Mouse (Mus musculus) liver, postnatal 0 days (tissue): ENCODE data around the gene Hoxb5. TPM values are rescaled to one million over a fixed set of nuclear protein-coding genes. Genes with fewer than 3 reads are reported as not detected.
A peak's percentile ranks its signal among the peaks of the same experiment; 100 is the strongest.

ENCODE experiments used
- ATAC-seq: fragments of 200-750 bp; cut with Nextera tagmentation; 2 replicates; pipeline ENCODE4 v1.8.0; 2017; ENCODE audit warnings: mild to moderate bottlenecking, moderate library complexity
- DNase-seq: peaks from one replicate; pipeline ENCODE4 v3.0.0-alpha.2; 2016
- H3K27ac ChIP-seq: fragments of 300-500 bp; sonication (generic); 2 replicates; pipeline ENCODE4 v1.5.1; 2014; ENCODE audit warnings: antibody characterized with exemption, moderate library complexity, mild to moderate bottlenecking, low read depth
- H3K27me3 ChIP-seq: fragments of 300-500 bp; sonication (generic); 2 replicates; pipeline ENCODE4 v1.6.1; 2014; ENCODE audit warnings: low read length, control low read depth, mixed read lengths; ENCODE audit not compliant: insufficient read depth
- H3K36me3 ChIP-seq: fragments of 300-500 bp; sonication (generic); replicated peaks from 2 replicates; pipeline ENCODE4 v1.6.1; 2014; ENCODE audit warnings: mild to moderate bottlenecking, control low read depth, low read length, moderate library complexity, mixed read lengths; ENCODE audit not compliant: insufficient read depth
- H3K4me1 ChIP-seq: fragments of 300-500 bp; sonication (generic); 2 replicates; pipeline ENCODE4 v1.6.1; 2014; ENCODE audit warnings: antibody characterized with exemption, mild to moderate bottlenecking, control low read depth; ENCODE audit not compliant: insufficient read depth
- H3K4me2 ChIP-seq: fragments of 300-500 bp; sonication (generic); 2 replicates; pipeline ENCODE4 v1.6.1; 2014; ENCODE audit warnings: low read depth, mild to moderate bottlenecking, low read length, moderate library complexity, mixed read lengths
- H3K4me3 ChIP-seq: fragments of 300-500 bp; sonication (generic); 2 replicates; pipeline ENCODE4 v1.5.1; 2014; ENCODE audit warnings: low read depth, low read length
- H3K9ac ChIP-seq: fragments of 300-500 bp; sonication (generic); replicated peaks from 2 replicates; pipeline ENCODE4 v1.6.1; 2014; ENCODE audit warnings: mild to moderate bottlenecking, moderate library complexity
- H3K9me3 ChIP-seq: fragments of 300-500 bp; sonication (generic); 2 replicates; pipeline ENCODE4 v1.6.1; 2016; ENCODE audit warnings: mild to moderate bottlenecking, control low read depth, low read length, mixed read lengths
- CTCF ChIP-seq: sonication (generic); IDR thresholded peaks from 2 replicates; pipeline ENCODE4 v1.5.1; 2016; ENCODE audit warnings: antibody characterized with exemption, low read depth
- EP300 ChIP-seq: IDR thresholded peaks from 2 replicates; pipeline ENCODE4 v1.6.1; 2016; ENCODE audit warnings: antibody characterized with exemption, low read depth, mild to moderate bottlenecking
- WGBS: fragments of 180-500 bp; shearing (Covaris S2); extraction: QIAGEN DNeasy Blood & Tissue Kit; methylation state at CpG from one replicate; pipeline ENCODE4 v1.1.7; 2014; ENCODE audit not compliant: insufficient replicate concordance; 5-methylcytosine and 5-hydroxymethylcytosine counted together
- polyA plus RNA-seq: library from polyadenylated mRNA; unstranded; fragments of >200 nt; fragmentation: Nextera tagmentation; extraction: Ambion mirVana; gene quantifications from 2 replicates; pipeline ENCODE4 v1.2.1, GENCODE M21; 2015

Gene Hoxb5
- polyA plus RNA-seq: 0.75 and 0.91 TPM in 2 replicates

DNA sequence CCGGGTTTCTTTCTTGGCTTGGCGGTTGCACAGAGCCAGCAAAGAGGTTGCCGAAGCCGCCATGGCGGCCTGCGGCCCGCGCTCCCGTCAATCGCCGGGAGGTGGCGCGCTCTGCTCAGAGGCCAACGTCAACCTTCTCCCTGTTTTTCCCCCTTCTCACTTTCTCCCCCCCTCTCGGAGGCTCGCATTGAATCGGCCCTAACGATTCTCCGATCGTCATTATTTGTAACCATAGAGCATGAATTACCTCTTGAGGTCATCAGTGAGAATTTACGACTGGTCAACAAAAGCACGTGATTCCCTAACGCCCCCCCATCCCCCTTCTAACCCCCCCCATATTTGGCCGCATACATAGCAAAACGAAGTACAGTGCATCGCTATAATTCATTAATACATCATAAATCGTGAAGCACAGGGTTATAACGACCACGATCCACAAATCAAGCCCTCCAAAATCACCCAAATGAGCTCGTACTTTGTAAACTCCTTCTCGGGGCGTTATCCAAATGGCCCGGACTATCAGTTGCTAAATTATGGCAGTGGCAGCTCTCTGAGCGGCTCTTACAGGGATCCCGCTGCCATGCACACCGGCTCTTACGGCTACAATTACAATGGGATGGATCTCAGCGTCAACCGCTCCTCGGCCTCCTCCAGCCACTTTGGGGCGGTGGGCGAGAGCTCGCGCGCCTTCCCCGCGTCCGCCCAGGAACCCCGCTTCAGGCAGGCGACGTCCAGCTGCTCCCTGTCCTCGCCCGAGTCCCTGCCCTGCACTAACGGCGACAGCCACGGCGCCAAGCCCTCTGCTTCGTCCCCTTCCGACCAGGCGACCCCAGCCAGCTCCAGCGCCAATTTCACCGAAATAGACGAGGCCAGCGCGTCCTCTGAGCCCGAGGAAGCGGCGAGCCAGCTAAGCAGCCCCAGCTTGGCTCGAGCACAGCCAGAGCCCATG, at the start of gene Hoxb5:
Gene Hoxb5 (plus strand): TSS at position 186 of the 949 bp plus-strand sequence.
- Histone ChIP-seq H3K4me2 (peak within 1 kb of the TSS; percentile 65), H3K4me1 (no peaks in the 10 kb centered on the region), H3K4me3 (peak within 1 kb of the TSS; percentile 38), H3K27ac (no peak within 1 kb of the TSS), H3K9me3 (no peaks in the 10 kb centered on the region), H3K9ac (peak within 1 kb of the TSS; percentile 30; the same call in 1 of the 2 replicates), H3K36me3 (no peaks in the 10 kb centered on the region), H3K27me3 (peaks cover 96% of the 10 kb centered on the region)
- no peak for ATAC-seq
- 1% methylated on average over 69 of the region's 69 CpGs for WGBS
- peak; percentile 77 for DNase-seq
- peak; percentile 85 for TF ChIP-seq CTCF
- TF ChIP-seq EP300: no peak

DNA sequence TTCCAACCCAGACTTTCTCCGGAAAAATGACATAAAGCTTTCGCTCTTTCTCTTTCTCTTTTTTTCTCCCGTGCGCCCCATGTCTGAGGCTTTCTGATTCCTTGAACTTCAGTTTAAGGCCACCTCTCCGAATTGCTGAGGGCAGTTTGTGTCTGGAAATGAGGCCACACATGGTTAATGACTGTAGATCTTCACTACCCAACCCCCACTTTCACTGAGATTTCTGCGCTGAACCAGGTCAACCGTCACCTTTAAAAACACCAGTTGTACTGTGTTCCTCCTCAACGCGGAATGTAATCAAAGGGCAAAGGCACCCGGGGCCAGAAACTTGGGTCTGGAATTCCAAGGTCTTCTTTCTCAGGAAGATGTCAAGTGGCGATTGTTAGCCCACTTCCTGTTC, 48.9 kb upstream of the Hoxb5 start:
- TF ChIP-seq EP300 (no peak), CTCF (no peak)
- no peaks in the 10 kb centered on the region for H3K4me1 ChIP-seq
- H3K36me3 ChIP-seq: no peaks in the 10 kb centered on the region
- no peak overlapping the region for H3K4me2 ChIP-seq
- no peak overlapping the region for H3K9ac ChIP-seq
- peaks cover 97% of the 10 kb centered on the region for H3K27me3 ChIP-seq
- no peak for DNase-seq
- no peak for ATAC-seq
- H3K4me3 ChIP-seq: no peak overlapping the region
- WGBS: 6% methylated on average over 11 of the region's 11 CpGs
- no peak overlapping the region for H3K27ac ChIP-seq
- no peaks in the 10 kb centered on the region for H3K9me3 ChIP-seq

DNA sequence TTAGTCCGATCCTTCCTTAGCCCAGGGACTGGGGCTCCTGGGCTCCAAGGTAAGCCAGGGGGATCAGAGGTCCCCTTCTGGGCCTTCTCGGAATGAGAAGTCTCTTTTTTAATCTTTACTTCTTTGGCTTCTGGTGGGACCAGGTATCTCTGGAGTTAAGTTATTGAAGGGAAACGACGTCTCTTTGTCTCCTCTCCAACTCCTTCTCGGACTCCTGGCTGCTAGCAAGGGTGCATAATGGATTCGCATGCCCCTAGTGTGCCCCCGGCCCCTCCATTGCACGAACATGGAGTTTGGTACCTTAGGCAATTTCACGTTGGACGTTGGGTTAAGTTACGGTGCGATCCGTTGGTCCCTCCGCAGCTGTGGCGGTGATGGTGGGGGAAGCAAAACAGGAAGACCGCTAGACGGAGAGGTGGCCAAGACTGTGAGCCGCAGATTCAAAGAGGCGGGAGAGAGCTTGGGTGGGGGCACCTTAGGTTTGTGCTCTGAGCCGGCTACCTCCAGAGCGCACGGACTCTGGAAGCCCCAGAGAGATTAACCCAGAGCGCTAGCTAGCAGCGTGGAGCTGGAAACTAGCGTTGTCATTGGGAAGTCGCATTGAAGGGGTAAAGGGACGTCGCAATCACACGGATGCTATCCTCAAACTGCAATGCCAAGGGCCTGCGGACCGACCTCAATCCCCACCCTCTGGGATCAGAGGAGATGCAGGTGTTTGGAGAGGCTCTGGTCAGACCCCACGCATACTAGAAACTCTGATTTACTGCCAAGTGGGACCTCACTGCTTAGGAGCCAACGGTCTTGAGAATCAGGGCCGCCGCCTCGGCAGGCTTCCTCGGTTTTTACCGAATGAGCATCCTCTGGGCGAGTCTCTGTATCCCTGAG, 47.8 kb upstream of the Hoxb5 start:
- 3% methylated on average over 39 of the region's 39 CpGs for WGBS

GRCm38 (mm10) chr11:96255996-96256445, 47.1 kb upstream of the Hoxb5 start:
- WGBS: 10% methylated on average over 14 of the region's 14 CpGs
- TF ChIP-seq EP300 (no peak), CTCF (no peak)
- Histone ChIP-seq H3K9me3 (no peaks in the 10 kb centered on the region), H3K4me3 (no peak overlapping the region), H3K36me3 (no peaks in the 10 kb centered on the region), H3K4me2 (no peak overlapping the region), H3K27ac (no peak overlapping the region), H3K27me3 (peaks cover 97% of the 10 kb centered on the region), H3K9ac (no peak overlapping the region), H3K4me1 (no peaks in the 10 kb centered on the region)
- ATAC-seq: no peak
- no peak for DNase-seq

More for the DNA sequence above, 47.8 kb upstream of the Hoxb5 start:
- Histone ChIP-seq H3K36me3 (no peaks in the 10 kb centered on the region), H3K4me3 (no peak overlapping the region), H3K4me2 (no peak overlapping the region), H3K27me3 (peaks cover 97% of the 10 kb centered on the region), H3K27ac (no peak overlapping the region), H3K4me1 (no peaks in the 10 kb centered on the region), H3K9ac (no peak overlapping the region), H3K9me3 (no peaks in the 10 kb centered on the region)
- ATAC-seq (no peak), DNase-seq (no peak)
- no peak for TF ChIP-seq EP300
- TF ChIP-seq CTCF: no peak

DNA sequence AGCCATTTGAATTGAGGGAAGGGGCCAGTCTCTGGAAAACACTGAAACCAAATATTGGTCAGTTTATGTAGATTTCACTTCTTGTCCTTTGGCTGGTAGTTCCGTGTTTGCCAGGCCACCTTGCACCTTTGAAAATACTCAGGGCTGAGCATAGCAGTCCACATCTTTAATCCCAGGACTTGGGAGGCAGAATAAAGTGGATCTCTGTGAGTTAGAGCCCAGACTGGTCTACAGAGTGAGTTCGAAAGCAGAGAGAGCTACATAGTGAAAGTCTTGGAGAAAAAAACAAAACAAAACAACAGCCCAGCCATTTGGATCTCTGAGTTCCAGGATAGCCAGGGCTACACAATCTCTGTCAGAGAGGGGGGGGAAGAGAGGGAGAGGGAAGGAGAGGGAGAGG, 46.0 kb upstream of the Hoxb5 start:
- H3K9me3 ChIP-seq: no peaks in the 10 kb centered on the region
- peaks cover 97% of the 10 kb centered on the region for H3K27me3 ChIP-seq
- no peak overlapping the region for H3K4me3 ChIP-seq
- H3K9ac ChIP-seq: no peak overlapping the region
- 21% methylated on average over 2 of the region's 2 CpGs for WGBS
- H3K4me2 ChIP-seq: no peak overlapping the region
- H3K36me3 ChIP-seq: no peaks in the 10 kb centered on the region
- ATAC-seq (no peak), DNase-seq (no peak)
- no peak overlapping the region for H3K27ac ChIP-seq
- H3K4me1 ChIP-seq: no peaks in the 10 kb centered on the region
- TF ChIP-seq EP300 (no peak), CTCF (no peak)

GRCm38 (mm10) chr11:96259038-96259437, 44.1 kb upstream of the Hoxb5 start:
- no peak overlapping the region for H3K4me2 ChIP-seq
- H3K4me1 ChIP-seq: no peaks in the 10 kb centered on the region
- H3K9ac ChIP-seq: no peak overlapping the region
- no peaks in the 10 kb centered on the region for H3K36me3 ChIP-seq
- TF ChIP-seq EP300 (no peak), CTCF (no peak)
- 30% methylated on average over 2 of the region's 2 CpGs for WGBS
- no peak overlapping the region for H3K4me3 ChIP-seq
- ATAC-seq (no peak), DNase-seq (no peak)
- H3K27ac ChIP-seq: no peak overlapping the region
- H3K9me3 ChIP-seq: no peaks in the 10 kb centered on the region
- peaks cover 97% of the 10 kb centered on the region for H3K27me3 ChIP-seq
